Mouse (Mus musculus): ENCODE data around the gene Efcab9. TPM values are rescaled to one million over a fixed set of nuclear protein-coding genes. Genes with fewer than 3 reads are reported as not detected.

Gene Efcab9
- polyA plus RNA-seq, 1 experiment from 2014 or later = 0.37 TPM

- Histone ChIP-seq H3K9me3 (ENCODE audit: low read depth, low read length) (no peaks in the 10 kb centered on the region), H3K9ac (no peak overlapping the region), H3K4me2 (no peak overlapping the region), H3K27me3 (ENCODE audit: insufficient read depth, low read length) (no peaks in the 10 kb centered on the region), H3K27ac (ENCODE audit: low read depth) (no peak overlapping the region), H3K4me1 (ENCODE audit: insufficient read depth) (peaks cover 14% of the 10 kb centered on the region), H3K4me3 (ENCODE audit: low read depth, low read length) (no peak overlapping the region), H3K36me3 (ENCODE audit: insufficient read depth) (no peaks in the 10 kb centered on the region)
- WGBS = 79% methylated on average over 12 of the region's 12 CpGs
- DNase-seq (no peak), ATAC-seq (ENCODE audit: insufficient read depth) (no peak)
- no peak for TF ChIP-seq CTCF (IDR thresholded peaks at IDR 0.05; ENCODE audit: low read depth)
Measured at GRCm38 (mm10) chr11:32545605-32546004, 13.7 kb upstream of the Efcab9 start.

DNA sequence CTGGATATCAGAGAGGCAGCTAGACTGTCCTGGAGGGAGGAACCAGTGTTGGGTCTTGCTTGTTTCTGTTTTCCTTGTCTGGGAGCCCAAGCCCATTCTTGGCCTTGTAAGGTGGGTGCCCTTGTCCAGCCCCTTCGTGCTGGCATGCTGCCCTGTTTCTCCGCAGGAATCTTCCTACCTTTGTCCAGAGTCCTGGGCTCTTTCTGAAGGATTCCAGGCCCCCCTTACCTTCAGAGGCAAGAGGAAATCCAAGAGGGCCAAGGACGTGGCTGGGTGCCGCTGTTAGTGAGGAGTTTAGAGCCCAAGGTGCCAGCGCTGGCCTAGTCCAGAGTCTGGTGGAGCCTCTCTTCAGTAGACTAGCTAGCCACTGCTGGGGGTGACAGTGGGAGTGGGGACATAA lies 12.6 kb upstream of the Efcab9 start:
- Histone ChIP-seq H3K4me3 (ENCODE audit: low read depth, low read length) (no peak overlapping the region), H3K27ac (ENCODE audit: low read depth) (no peak overlapping the region), H3K9ac (no peak overlapping the region), H3K4me1 (ENCODE audit: insufficient read depth) (peaks cover 19% of the 10 kb centered on the region), H3K36me3 (ENCODE audit: insufficient read depth) (no peaks in the 10 kb centered on the region), H3K27me3 (ENCODE audit: insufficient read depth, low read length) (no peaks in the 10 kb centered on the region), H3K4me2 (no peak overlapping the region), H3K9me3 (ENCODE audit: low read depth, low read length) (no peaks in the 10 kb centered on the region)
- WGBS = 88% methylated on average over 5 of the region's 5 CpGs
- ATAC-seq (ENCODE audit: insufficient read depth) (no peak), DNase-seq (no peak)
- no peak for TF ChIP-seq CTCF (IDR thresholded peaks at IDR 0.05; ENCODE audit: low read depth)

DNA sequence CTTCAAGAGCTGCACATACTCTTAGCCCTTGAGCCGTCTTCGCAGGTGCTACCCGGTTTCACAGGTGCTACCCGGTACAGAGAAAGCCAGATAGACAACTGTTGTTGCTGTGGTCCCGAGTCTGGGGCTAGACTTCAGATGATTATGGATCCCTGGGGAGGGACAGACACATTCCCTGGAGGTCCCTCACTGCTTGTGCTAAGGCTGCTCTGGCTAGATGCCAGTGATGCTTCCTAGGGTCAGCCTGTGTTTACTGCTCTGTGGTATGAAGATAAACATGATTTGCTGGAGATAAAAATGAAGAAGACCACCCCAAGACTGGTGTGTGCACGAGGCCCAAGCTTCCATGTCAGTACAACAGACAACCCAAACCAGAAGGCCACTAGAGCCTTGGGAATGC lies 12.2 kb upstream of the Efcab9 start:
- H3K27me3 ChIP-seq (ENCODE audit: insufficient read depth, low read length) = no peaks in the 10 kb centered on the region
- no peak overlapping the region for H3K27ac ChIP-seq (ENCODE audit: low read depth)
- TF ChIP-seq CTCF (IDR thresholded peaks at IDR 0.05; ENCODE audit: low read depth) = no peak
- no peak overlapping the region for H3K9ac ChIP-seq
- H3K4me3 ChIP-seq (ENCODE audit: low read depth, low read length) = no peak overlapping the region
- H3K4me1 ChIP-seq (ENCODE audit: insufficient read depth) = peaks cover 19% of the 10 kb centered on the region
- H3K4me2 ChIP-seq = no peak overlapping the region
- WGBS = 72% methylated on average over 6 of the region's 6 CpGs
- H3K9me3 ChIP-seq (ENCODE audit: low read depth, low read length) = no peaks in the 10 kb centered on the region
- no peaks in the 10 kb centered on the region for H3K36me3 ChIP-seq (ENCODE audit: insufficient read depth)
- ATAC-seq (ENCODE audit: insufficient read depth) = no peak
- DNase-seq = no peak

- Histone ChIP-seq H3K36me3 (ENCODE audit: insufficient read depth) (no peaks in the 10 kb centered on the region), H3K27me3 (ENCODE audit: insufficient read depth, low read length) (no peaks in the 10 kb centered on the region), H3K4me3 (ENCODE audit: low read depth, low read length) (no peak overlapping the region), H3K9ac (no peak overlapping the region), H3K4me1 (ENCODE audit: insufficient read depth) (peaks cover 17% of the 10 kb centered on the region), H3K27ac (ENCODE audit: low read depth) (peak overlapping the region; percentile 7; the same call in 1 of the 2 replicates), H3K4me2 (peak overlapping the region; percentile 18; the same call in 1 of the 2 replicates), H3K9me3 (ENCODE audit: low read depth, low read length) (no peaks in the 10 kb centered on the region)
- 0 out of 2 replicates have a peak, but pooled peaks have one; percentile 3 for TF ChIP-seq CTCF (IDR thresholded peaks at IDR 0.05; ENCODE audit: low read depth)
- 41% methylated on average over 3 of the region's 3 CpGs for WGBS
- ATAC-seq (ENCODE audit: insufficient read depth) = peak; percentile 15; the same call in 1 of the 2 replicates
- no peak for DNase-seq
Measured at GRCm38 (mm10) chr11:32542687-32543411, 11.0 kb upstream of the Efcab9 start.

DNA sequence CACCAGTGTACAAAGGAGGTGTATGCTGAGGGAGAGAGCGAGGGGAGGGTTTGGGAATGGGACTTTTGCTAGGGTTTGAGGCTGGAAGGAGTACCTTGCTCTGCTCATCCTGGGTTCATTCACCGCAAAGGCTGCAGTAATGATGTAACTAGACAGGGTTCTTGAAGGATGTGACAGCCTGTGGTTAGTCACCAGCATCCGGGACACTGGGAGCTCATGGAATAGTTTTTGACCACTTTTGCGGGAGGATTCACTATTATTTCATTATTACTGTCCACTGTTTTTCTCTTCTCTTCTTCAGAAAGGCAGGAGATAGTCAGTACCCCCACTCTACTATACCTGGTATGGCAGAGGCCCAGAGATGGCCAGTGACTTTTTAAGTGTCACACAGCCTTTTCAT lies 10.3 kb upstream of the Efcab9 start:
- peak overlapping the region; percentile 18; the same call in 1 of the 2 replicates for H3K4me2 ChIP-seq
- H3K9me3 ChIP-seq (ENCODE audit: low read depth, low read length) = no peaks in the 10 kb centered on the region
- no peak for ATAC-seq (ENCODE audit: insufficient read depth)
- H3K27me3 ChIP-seq (ENCODE audit: insufficient read depth, low read length) = no peaks in the 10 kb centered on the region
- TF ChIP-seq CTCF (IDR thresholded peaks at IDR 0.05; ENCODE audit: low read depth) = no peak
- no peak overlapping the region for H3K9ac ChIP-seq
- H3K36me3 ChIP-seq (ENCODE audit: insufficient read depth) = no peaks in the 10 kb centered on the region
- peak overlapping the region; percentile 5; the same call in 1 of the 2 replicates for H3K27ac ChIP-seq (ENCODE audit: low read depth)
- no peak for DNase-seq
- H3K4me3 ChIP-seq (ENCODE audit: low read depth, low read length) = no peak overlapping the region
- whole genome bisulfite sequencing = 90% methylated on average over 4 of the region's 4 CpGs
- peaks cover 19% of the 10 kb centered on the region for H3K4me1 ChIP-seq (ENCODE audit: insufficient read depth)

DNA sequence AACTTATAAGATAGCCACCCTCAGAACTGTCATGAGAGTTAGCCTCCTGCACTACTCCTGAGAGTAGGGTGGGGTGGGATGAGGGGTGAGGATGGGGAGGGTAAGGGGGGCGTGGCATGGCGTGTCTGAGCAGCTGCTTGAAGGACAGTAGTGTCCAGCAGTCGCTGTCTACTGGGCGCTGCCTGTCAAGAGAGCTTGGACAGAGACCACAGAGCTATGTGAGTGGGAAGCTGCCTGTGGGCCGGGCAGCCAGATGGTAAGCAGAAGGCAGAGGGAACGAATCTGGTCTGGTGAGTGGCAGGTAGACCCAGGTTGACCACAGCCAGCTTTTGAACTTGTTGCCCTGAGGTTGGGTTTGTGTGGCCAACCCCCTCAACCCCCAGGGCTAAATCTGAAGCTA lies 8.6 kb upstream of the Efcab9 start:
- ATAC-seq (ENCODE audit: insufficient read depth) (no peak), DNase-seq (no peak)
- TF ChIP-seq CTCF (IDR thresholded peaks at IDR 0.05; ENCODE audit: low read depth) = no peak
- 0 out of 2 replicates have a peak overlapping the region, but pooled peaks have one; percentile 24 for H3K27ac ChIP-seq (ENCODE audit: low read depth)
- no peaks in the 10 kb centered on the region for H3K9me3 ChIP-seq (ENCODE audit: low read depth, low read length)
- WGBS = 64% methylated on average over 6 of the region's 6 CpGs
- H3K9ac ChIP-seq = no peak overlapping the region
- no peak overlapping the region for H3K4me3 ChIP-seq (ENCODE audit: low read depth, low read length)
- peaks cover 14% of the 10 kb centered on the region for H3K4me1 ChIP-seq (ENCODE audit: insufficient read depth)
- H3K4me2 ChIP-seq = no peak overlapping the region
- no peaks in the 10 kb centered on the region for H3K27me3 ChIP-seq (ENCODE audit: insufficient read depth, low read length)
- no peaks in the 10 kb centered on the region for H3K36me3 ChIP-seq (ENCODE audit: insufficient read depth)

DNA sequence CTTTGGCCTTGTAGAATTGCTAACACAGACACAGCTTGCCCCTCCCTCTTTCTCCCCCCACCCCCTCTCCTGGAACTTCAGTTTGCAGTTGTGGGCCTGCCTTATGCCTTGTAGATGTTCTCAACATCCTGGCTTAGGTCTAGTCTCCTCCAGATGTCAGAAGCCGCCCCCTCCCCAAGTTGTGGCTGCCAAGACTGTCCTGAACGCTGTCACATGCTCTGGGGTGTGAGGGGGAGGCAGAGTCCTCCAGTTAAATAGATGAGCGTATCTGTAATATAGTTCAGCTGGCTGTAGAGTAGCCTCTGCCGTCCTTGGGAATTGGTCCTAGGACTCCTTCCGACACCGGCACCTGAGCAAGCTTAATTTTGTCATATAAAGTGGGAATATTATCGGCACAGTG lies 7.8 kb upstream of the Efcab9 start:
- H3K27ac ChIP-seq (ENCODE audit: low read depth) = no peak overlapping the region
- H3K27me3 ChIP-seq (ENCODE audit: insufficient read depth, low read length) = no peaks in the 10 kb centered on the region
- ATAC-seq (ENCODE audit: insufficient read depth) (peak; percentile 64; the same call in 1 of the 2 replicates), DNase-seq (peak; percentile 50)
- no peak overlapping the region for H3K9ac ChIP-seq
- no peaks in the 10 kb centered on the region for H3K9me3 ChIP-seq (ENCODE audit: low read depth, low read length)
- no peak overlapping the region for H3K4me2 ChIP-seq
- TF ChIP-seq CTCF (IDR thresholded peaks at IDR 0.05; ENCODE audit: low read depth) = no peak
- no peaks in the 10 kb centered on the region for H3K36me3 ChIP-seq (ENCODE audit: insufficient read depth)
- no peak overlapping the region for H3K4me3 ChIP-seq (ENCODE audit: low read depth, low read length)
- 53% methylated on average over 7 of the region's 7 CpGs for WGBS
- H3K4me1 ChIP-seq (ENCODE audit: insufficient read depth) = peaks cover 14% of the 10 kb centered on the region
